Mouse (Mus musculus) MEL (cell line): ENCODE results near the gene Cyth3. TPM values are rescaled to one million over a fixed set of nuclear protein-coding genes. Genes with fewer than 3 reads are reported as not detected.

Experiments
- DNase-seq: peaks from one replicate; pipeline ENCODE4 v3.0.0; 2011; ENCODE audit warnings: low read depth, low spot score
- H3K27ac ChIP-seq: 2 replicates; pipeline ENCODE4 v1.5.1; 2012; ENCODE audit warnings: low read depth, mild to moderate bottlenecking, control low read depth, low read length, moderate library complexity; ENCODE audit not compliant: control insufficient read depth
- H3K27me3 ChIP-seq, 2 experiments: fragments of 150-350 bp in 1 of 2; sonication (generic) in 1 of 2; 2 replicates each; pipeline ENCODE4 v1.6.1; 2012; ENCODE audit warnings: low read length in 2 of 2, mild to moderate bottlenecking in 2 of 2, improper control_type of control experiment in 1 of 2, moderate library complexity in 1 of 2; ENCODE audit not compliant: insufficient read depth in 2 of 2, control insufficient read depth in 1 of 2
- H3K36me3 ChIP-seq, 2 experiments: 2 replicates each; pipeline ENCODE4 v1.6.1; 2012 to 2014; ENCODE audit warnings: low read length in 2 of 2, improper control_type of control experiment in 1 of 2, inconsistent platforms in 1 of 2, mild to moderate bottlenecking in 1 of 2; ENCODE audit not compliant: insufficient read depth in 2 of 2, control insufficient read depth in 1 of 2
- H3K4me1 ChIP-seq, 2 experiments: fragments of 150-350 bp in 1 of 2; sonication (generic) in 1 of 2; 2 replicates each; pipeline ENCODE4 v1.6.1; 2012; ENCODE audit warnings: low read length in 2 of 2, improper control_type of control experiment in 1 of 2, mild to moderate bottlenecking in 1 of 2; ENCODE audit not compliant: insufficient read depth in 2 of 2, control insufficient read depth in 1 of 2
- H3K4me3 ChIP-seq, 2 experiments: fragments of 150-350 bp in 1 of 2; sonication (generic) in 1 of 2; 2 replicates each; pipeline ENCODE4 v1.5.1; 2012; ENCODE audit warnings: low read depth in 2 of 2, low read length in 2 of 2, mild to moderate bottlenecking in 2 of 2, moderate library complexity in 2 of 2, control low read depth in 1 of 2, improper control_type of control experiment in 1 of 2; ENCODE audit not compliant: control insufficient read depth in 1 of 2, insufficient read depth in 1 of 2
- H3K79me2 ChIP-seq: 2 replicates; pipeline ENCODE4 v1.6.1; 2012; ENCODE audit warnings: mild to moderate bottlenecking, low read length, moderate library complexity; ENCODE audit not compliant: control insufficient read depth, poor library complexity, insufficient read depth
- H3K9ac ChIP-seq: 2 replicates; pipeline ENCODE4 v1.6.1; 2012; ENCODE audit warnings: low read depth, mild to moderate bottlenecking, control low read depth, low read length, moderate library complexity; ENCODE audit not compliant: control insufficient read depth, poor library complexity, severe bottlenecking
- H3K9me3 ChIP-seq: fragments of 150-350 bp; sonication (generic); replicated peaks from 2 replicates; pipeline ENCODE4 v1.6.1; 2012; ENCODE audit warnings: mild to moderate bottlenecking, low read length, improper control_type of control experiment, moderate library complexity; ENCODE audit not compliant: insufficient read depth
- BHLHE40 ChIP-seq: IDR thresholded peaks from 2 replicates; pipeline ENCODE4 v1.6.1; 2012; ENCODE audit warnings: low read depth, mild to moderate bottlenecking, inconsistent platforms, low read length, improper control_type of control experiment, borderline replicate concordance
- E2F4 ChIP-seq: IDR thresholded peaks from 2 replicates; pipeline ENCODE4 v1.6.1; 2011; ENCODE audit warnings: low read depth, low read length, improper control_type of control experiment, borderline replicate concordance
- ELF1 ChIP-seq: IDR thresholded peaks from 2 replicates; pipeline ENCODE4 v1.6.1; 2014; ENCODE audit warnings: low read depth, mild to moderate bottlenecking, inconsistent platforms, low read length, improper control_type of control experiment, moderate library complexity
- GATA1 ChIP-seq: IDR thresholded peaks from 2 replicates; pipeline ENCODE4 v1.6.1; 2011; ENCODE audit warnings: low read depth, low read length, improper control_type of control experiment
- HCFC1 ChIP-seq: IDR thresholded peaks from 2 replicates; pipeline ENCODE4 v1.6.1; 2012; ENCODE audit warnings: low read depth, mild to moderate bottlenecking, inconsistent platforms, low read length, improper control_type of control experiment, moderate library complexity
- JUND ChIP-seq: IDR thresholded peaks from 2 replicates; pipeline ENCODE4 v1.6.1; 2011; ENCODE audit warnings: low read depth, mild to moderate bottlenecking, improper control_type of control experiment, low read length
- KAT2A ChIP-seq: conservative IDR thresholded peaks from 2 replicates; pipeline ENCODE4 v1.6.1; 2012; ENCODE audit warnings: low read depth, low read length, improper control_type of control experiment, inconsistent platforms
- MAFK ChIP-seq: IDR thresholded peaks from 2 replicates; pipeline ENCODE4 v1.6.1; 2011; ENCODE audit warnings: low read depth, mild to moderate bottlenecking, low read length, improper control_type of control experiment, borderline replicate concordance
- MEF2A ChIP-seq: IDR thresholded peaks from 2 replicates; pipeline ENCODE4 v1.6.1; 2014; ENCODE audit warnings: low read depth, mild to moderate bottlenecking, inconsistent platforms, low read length, improper control_type of control experiment; ENCODE audit not compliant: poor library complexity, insufficient replicate concordance, severe bottlenecking; ENCODE audit errors: extremely low read depth
- MXI1 ChIP-seq: IDR thresholded peaks from 2 replicates; pipeline ENCODE4 v1.6.1; 2011; ENCODE audit warnings: mild to moderate bottlenecking, low read depth, low read length, improper control_type of control experiment
- MYB ChIP-seq: IDR thresholded peaks from 2 replicates; pipeline ENCODE4 v1.6.1; 2011; ENCODE audit warnings: mild to moderate bottlenecking, low read depth, low read length, improper control_type of control experiment
- NELFE ChIP-seq: IDR thresholded peaks from 2 replicates; pipeline ENCODE4 v1.6.1; 2011; ENCODE audit warnings: low read depth, low read length, improper control_type of control experiment
- NRF1 ChIP-seq: IDR thresholded peaks from 2 replicates; pipeline ENCODE4 v1.6.1; 2014; ENCODE audit warnings: low read depth, mild to moderate bottlenecking, inconsistent platforms, low read length, improper control_type of control experiment, moderate library complexity; ENCODE audit not compliant: poor library complexity, insufficient read depth, severe bottlenecking
- POLR2AphosphoS2 ChIP-seq: IDR thresholded peaks from 2 replicates; pipeline ENCODE4 v1.6.1; 2011; ENCODE audit warnings: low read length, improper control_type of control experiment
- RCOR1 ChIP-seq: IDR thresholded peaks from 2 replicates; pipeline ENCODE4 v1.6.1; 2012; ENCODE audit warnings: low read depth, mild to moderate bottlenecking, inconsistent platforms, low read length, improper control_type of control experiment
- SIN3A ChIP-seq: IDR thresholded peaks from 2 replicates; pipeline ENCODE4 v1.6.1; 2012; ENCODE audit warnings: low read length, improper control_type of control experiment, inconsistent platforms
- SMC3 ChIP-seq: IDR thresholded peaks from 2 replicates; pipeline ENCODE4 v1.6.1; 2011; ENCODE audit warnings: low read depth, low read length, improper control_type of control experiment
- TAL1 ChIP-seq: IDR thresholded peaks from 2 replicates; pipeline ENCODE4 v1.6.1; 2012; ENCODE audit warnings: mild to moderate bottlenecking, inconsistent platforms, low read length, moderate library complexity, mixed read lengths
- TBP ChIP-seq: IDR thresholded peaks from 2 replicates; pipeline ENCODE4 v1.8.0; 2011; ENCODE audit warnings: low read depth, low read length, improper control_type of control experiment
- USF1 ChIP-seq: IDR thresholded peaks from 2 replicates; pipeline ENCODE4 v1.6.1; 2014; ENCODE audit warnings: low read depth, mild to moderate bottlenecking, inconsistent platforms, low read length, improper control_type of control experiment, moderate library complexity
- USF2 ChIP-seq, 2 experiments: IDR thresholded peaks; 2 replicates each; pipeline ENCODE4 v1.6.1; 2011 to 2012; ENCODE audit warnings: improper control_type of control experiment in 2 of 2, low read length in 2 of 2, borderline replicate concordance in 1 of 2, inconsistent platforms in 1 of 2, low read depth in 1 of 2, mild to moderate bottlenecking in 1 of 2; ENCODE audit not compliant: insufficient read depth in 1 of 2
- ZMIZ1 ChIP-seq: IDR thresholded peaks from 2 replicates; pipeline ENCODE4 v1.6.1; 2012; ENCODE audit warnings: low read depth, mild to moderate bottlenecking, inconsistent platforms, low read length, improper control_type of control experiment, moderate library complexity
- ZNF384 ChIP-seq: IDR thresholded peaks from 2 replicates; pipeline ENCODE4 v1.6.1; 2012; ENCODE audit warnings: low read depth, mild to moderate bottlenecking, inconsistent platforms, low read length, improper control_type of control experiment
- polyA plus RNA-seq, 2 experiments: library from polyadenylated mRNA; stranded (reverse) in 1 of 2; unstranded in 1 of 2; fragments of >175 nt in 1 of 2; fragments of >200 nt in 1 of 2; gene quantifications; 2 replicates each; pipeline versions ENCODE4 v1.2.1 to v1.2.4; 2012; ENCODE audit warnings: low replicate concordance in 2 of 2, low read depth in 1 of 2; ENCODE audit not compliant: insufficient read length in 2 of 2, insufficient read depth in 1 of 2, missing spikeins in 1 of 2
- total RNA-seq: library from RNA; depleted of rRNA; stranded (reverse); fragments of 300-350 nt; gene quantifications from 2 replicates; pipeline ENCODE4 v1.2.3, GENCODE M21; 2012

The Cyth3 gene
- total and polyA plus RNA-seq, 3 experiments: 41.1 to 44.9 TPM; not detected in 1

DNA sequence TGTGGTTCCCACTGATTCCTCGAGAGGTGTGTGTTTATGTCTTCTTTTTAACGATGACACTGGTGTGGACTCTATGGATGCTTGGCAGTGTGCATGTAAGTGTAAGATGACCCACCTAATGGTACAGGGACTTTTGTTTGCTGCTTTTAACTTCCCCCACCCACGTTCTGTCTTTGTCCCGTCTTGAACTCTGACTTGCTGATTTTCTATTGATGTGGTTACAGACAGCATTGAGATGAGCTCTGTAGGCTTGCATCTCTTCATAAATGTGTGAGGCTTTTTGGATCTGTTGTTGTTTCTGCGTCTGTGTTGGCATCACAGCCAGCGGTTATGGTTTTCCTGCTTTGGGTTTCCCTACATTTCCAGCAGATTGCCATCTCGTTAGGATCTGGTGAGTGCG lies 8.5 kb downstream of the Cyth3 start:
- H3K4me3 ChIP-seq: no peak overlapping the region
- no peak for DNase-seq
- H3K79me2 ChIP-seq: peaks cover 67% of the 10 kb centered on the region
- H3K27me3 ChIP-seq: no peaks in the 10 kb centered on the region
- TF ChIP-seq ELF1 (no peak), RCOR1 (no peak), POLR2AphosphoS2 (no peak), ZNF384 (no peak), MAFK (no peak), KAT2A (no peak)
- peaks cover 26 to 41% of the 10 kb centered on the region in 2 experiments for H3K4me1 ChIP-seq
- no peak overlapping the region for H3K27ac ChIP-seq
- no peak overlapping the region for H3K9ac ChIP-seq
- H3K9me3 ChIP-seq: no peaks in the 10 kb centered on the region
- peaks cover 0 to 33% of the 10 kb centered on the region in 2 experiments; a peak in 2 of 4 replicates for H3K36me3 ChIP-seq

DNA sequence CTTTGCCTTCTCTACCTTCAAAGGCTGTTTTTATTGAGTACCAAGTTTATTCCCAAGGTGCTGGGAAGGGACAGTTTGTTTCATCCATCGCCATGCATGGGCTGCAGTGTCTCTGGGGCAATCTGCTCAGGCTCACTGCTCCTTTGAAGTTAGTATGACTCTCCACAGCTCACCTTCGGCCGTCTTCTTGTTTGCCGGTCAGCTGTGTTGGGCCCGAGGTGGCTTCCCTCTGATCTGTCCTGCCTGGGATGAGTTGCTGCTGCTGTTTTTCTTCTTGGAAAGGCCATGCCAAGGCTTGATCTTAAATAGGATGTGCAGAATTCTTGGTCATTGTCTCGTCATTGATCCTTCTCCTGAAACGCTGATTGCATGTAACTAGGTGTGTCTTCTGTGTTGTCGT lies 9.3 kb downstream of the Cyth3 start:
- DNase-seq: no peak
- no peaks in the 10 kb centered on the region for H3K9me3 ChIP-seq
- no peak overlapping the region for H3K9ac ChIP-seq
- H3K27ac ChIP-seq: no peak overlapping the region; the same call in 1 of the 2 replicates
- H3K4me1 ChIP-seq: peaks cover 26 to 46% of the 10 kb centered on the region in 2 experiments
- H3K36me3 ChIP-seq: peaks cover 0 to 38% of the 10 kb centered on the region in 2 experiments; a peak in 2 of 4 replicates
- H3K27me3 ChIP-seq: no peaks in the 10 kb centered on the region
- H3K79me2 ChIP-seq: peaks cover 69% of the 10 kb centered on the region
- TF ChIP-seq E2F4 (no peak), RCOR1 (no peak), ZNF384 (no peak), NELFE (no peak), MYB (no peak)
- no peak overlapping the region for H3K4me3 ChIP-seq

DNA sequence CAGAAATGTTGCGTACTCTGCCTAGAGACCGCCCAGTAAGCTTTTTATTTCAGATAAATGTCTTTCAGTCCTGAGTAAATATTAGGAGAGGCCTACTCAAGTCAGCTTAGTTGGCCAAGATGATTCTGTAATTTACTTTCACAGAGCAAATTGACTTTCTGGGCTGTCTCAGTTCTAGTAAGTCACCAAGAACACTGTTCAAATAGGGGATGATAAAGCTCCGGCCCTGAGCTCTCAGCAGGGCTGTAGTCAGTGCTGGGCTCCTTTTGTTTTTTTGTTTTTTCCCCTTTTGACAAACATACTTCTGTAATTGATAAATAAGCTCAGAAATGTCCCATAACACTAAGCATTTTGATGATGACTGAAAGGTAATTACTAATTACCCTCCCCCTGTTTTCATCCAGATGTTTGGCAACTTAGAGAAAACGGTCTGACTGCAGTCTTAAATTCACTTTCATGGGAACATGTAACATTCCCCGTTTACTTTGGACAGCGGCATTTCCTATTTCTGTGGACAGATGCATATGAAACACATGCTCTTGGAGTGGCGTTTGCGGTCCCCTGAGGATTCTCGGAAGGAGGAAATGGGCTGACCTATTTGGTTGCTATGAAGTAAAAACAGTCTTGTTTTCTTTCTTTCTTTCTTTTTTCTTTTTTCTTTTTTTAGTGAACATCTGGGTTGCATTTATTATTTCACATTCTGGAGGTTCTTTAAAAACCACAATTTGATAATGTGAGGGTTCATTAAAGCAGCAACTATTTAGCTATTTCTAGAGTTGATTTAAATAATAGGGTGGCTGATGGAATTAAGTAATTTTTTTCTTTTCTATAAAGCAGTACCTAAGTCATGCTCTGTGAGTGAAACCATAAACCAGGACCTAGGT lies 10.7 kb downstream of the Cyth3 start:
- Histone ChIP-seq H3K79me2 (peaks cover 66% of the 10 kb centered on the region), H3K36me3 (peaks cover 0 to 39% of the 10 kb centered on the region in 2 experiments; a peak in 2 of 4 replicates), H3K9me3 (no peaks in the 10 kb centered on the region), H3K4me1 (peaks cover 20 to 45% of the 10 kb centered on the region in 2 experiments), H3K9ac (peak overlapping the region; percentile 65), H3K27ac (peak overlapping the region; percentile 83), H3K27me3 (no peaks in the 10 kb centered on the region), H3K4me3 (peak overlapping the region; percentile 54 to 57)
- peak; percentile 53 for DNase-seq
- TF ChIP-seq USF2 (IDR thresholded peaks at IDR 0.05; ENCODE audit: borderline replicate concordance in 1 of 2, insufficient read depth in 1 of 2, low read depth in 1 of 2, low read length in 2 of 2) (no peak), ZMIZ1 (no peak), SIN3A (0 out of 2 replicates have a peak, but pooled peaks have one; percentile 53), BHLHE40 (no peak), USF1 (no peak), JUND (no peak), TBP (peak; percentile 26; the same call in 1 of the 2 replicates), GATA1 (no peak), MXI1 (peak; percentile 79), NRF1 (no peak), HCFC1 (no peak), ZNF384 (no peak), MAFK (0 out of 2 replicates have a peak, but pooled peaks have one; percentile 2), SMC3 (no peak), MEF2A (no peak), TAL1 (no peak), E2F4 (no peak)
